Mouse (Mus musculus) fibroblast of lung, adult 2 months (primary cell): Measurements from ENCODE around the gene Epha4.

Source experiments
- DNase-seq: peaks from one replicate; pipeline ENCODE4 v3.0.0-alpha.2; 2011; ENCODE audit warnings: low read depth

Epha4 gene

DNA sequence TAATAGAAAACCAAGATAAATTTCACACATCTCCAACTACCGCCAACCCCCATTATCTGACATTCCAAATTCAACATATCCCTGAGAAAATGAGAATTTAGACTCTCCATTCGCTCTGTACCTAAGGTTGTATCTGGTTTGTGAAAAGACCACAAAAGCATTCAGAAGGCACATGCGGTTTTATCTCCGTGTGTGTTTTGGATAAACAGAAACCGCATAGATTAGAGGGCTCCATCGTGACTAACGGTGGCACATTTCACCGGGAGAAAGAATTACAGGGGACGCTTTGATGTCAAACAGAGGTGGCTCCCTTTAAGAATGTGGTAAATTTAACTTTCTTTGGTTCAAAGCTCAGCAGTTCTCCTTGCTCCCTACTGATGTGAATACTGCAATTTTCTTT, 107.5 kb downstream of the Epha4 start:
- DNase-seq = no peak

DNA sequence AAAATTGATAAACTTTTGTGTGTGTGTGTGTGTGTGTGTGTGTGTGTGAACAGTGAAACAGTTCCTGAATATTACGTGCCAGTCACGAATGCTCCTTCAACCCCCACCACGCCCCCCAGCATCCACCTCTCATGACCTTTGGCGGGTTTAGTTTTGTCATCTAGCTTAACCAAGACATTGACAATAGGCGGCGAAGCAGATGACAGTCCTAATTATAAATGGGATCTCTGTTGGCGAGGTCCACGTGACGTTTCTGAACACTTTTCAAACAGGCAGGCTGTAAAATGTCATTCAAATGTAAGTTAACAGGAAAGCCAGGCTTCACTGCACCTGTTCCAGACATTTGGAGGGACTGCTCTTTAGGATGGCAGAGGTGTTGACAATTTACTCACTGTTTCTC, 108.3 kb downstream of the Epha4 start:
- DNase-seq = no peak

DNA sequence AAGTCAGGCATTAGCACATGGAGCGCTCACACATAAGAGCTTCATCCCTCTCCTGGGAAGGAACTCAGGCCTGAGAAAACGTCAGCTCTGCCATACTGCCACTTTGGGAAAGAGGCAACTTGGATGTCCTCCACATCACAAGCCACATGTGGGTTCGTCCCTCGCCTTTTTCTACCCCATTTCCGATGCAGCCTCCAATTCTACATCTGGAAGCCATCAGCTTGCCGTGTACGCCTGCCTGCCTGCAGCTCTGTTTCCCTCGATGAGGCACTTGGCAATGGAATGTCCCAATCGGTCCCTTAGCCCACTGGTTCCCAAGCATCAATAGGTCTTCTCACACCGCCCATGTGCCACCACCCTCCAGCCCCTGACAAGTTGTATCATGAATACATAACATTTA, 110.4 kb downstream of the Epha4 start:
- DNase-seq = no peak

DNA sequence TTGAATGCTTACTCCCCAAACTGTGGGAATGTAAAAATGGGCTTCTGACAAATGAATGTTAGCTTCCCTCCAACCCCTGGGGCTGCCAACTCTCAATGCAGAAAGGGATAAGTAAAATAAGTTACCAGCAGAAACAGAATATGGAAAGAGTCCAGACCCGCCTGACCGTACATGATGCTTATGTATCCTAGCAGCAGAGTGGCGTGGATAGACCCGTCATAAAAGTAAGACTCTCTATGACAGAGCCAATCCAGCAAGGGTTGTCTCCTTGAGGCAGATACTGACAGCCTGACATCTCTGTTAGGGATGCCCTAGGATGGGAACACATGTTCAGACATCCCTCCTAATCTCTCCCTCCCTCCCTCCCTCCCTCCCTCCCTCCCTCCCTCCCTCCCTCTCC, 111.9 kb downstream of the Epha4 start:
- DNase-seq = no peak

DNA sequence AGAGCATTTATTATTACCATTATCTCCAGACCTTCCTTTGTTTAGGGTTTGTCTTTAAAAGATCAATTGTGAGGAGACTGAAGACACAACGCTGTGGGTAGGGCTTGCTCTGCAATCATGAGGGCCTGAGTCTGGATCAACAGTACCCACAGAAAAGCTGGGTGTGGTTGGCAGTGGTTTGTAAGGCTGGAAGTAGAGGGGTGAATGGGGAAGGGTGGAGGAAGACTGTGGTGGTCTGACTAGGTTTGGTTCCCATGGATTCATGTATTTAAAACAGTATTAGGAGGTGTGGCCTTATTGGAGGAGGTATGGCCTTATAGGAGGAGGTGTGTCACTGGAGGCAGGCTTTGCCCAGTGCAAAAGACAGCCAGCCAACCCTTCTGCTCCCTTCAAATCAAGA, 113.4 kb downstream of the Epha4 start:
- DNase-seq = no peak

DNA sequence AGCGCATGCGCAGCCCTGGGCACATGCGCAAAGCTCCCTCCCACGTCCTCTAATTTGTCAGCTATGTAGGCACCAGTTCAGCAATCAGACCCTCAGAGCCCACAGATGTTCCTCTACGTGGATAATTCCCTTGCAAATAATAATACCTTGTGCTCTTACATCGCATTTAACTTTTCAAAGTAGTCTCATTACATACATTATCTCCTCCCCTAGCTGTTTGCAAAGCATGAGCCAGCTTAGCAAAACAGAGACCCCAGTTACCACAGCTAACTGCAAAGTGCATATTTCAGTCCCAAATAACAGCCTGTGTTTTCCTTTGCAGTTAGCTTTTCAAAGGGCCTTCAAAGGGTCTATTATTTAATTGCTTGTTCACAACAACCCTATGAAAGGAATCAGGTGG, 123.3 kb downstream of the Epha4 start:
- DNase-seq = no peak

DNA sequence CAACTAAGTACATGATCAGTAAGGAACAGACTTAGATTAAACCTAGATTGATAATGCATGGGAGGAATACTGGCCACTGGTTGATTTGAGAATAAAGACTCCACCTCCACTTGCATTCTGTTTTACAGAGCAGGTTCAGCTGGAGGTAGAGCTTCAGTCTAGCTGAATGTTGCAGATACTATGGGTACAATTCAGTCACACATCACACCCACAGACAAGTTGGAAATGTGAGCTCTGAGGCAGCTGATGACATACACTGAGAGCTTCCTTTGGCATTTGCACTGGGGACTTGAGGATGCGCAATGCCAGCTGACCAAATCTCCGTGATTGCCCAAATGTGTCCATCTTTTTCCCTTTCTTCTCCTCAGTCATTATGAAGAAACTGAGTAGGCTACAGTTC, 125.8 kb downstream of the Epha4 start:
- no peak for DNase-seq

DNA sequence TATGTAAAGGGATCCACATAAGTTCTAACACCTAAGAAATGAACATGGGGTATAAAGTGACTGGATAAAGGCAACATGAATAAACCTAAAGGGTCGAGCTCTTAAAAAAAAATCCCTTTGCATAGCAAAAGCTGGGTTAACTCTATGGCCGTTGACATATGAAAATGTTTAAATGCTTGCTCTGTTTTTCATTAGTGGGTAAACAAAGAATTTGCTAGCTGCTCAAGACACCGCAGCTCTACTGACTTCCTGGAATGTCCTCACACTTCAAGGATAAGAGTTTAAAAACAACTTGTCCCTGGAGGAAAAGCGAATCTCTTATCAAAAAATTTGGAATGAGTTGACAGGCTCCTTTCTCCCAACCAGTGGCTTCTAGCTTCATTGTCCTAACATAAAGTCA, 126.3 kb downstream of the Epha4 start:
- no peak for DNase-seq

DNA sequence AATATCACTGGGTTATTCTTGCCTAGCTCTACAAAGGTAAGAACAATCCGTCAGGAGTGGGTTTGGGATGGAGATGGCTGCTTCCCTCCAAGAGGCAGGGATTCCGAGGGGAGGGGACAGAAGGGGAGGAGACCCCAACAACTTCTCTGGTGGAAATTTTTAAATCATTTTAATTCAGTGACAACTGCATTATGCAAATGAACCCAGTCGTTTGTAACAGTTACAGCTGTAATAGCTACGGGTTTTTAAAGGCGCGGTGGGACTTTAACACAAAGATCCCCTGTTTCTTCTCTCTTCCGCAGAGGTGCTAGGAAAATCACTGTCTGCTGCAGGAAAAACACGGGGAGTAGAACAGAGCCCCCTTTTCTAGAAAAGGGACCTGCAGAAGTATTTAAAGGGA, 129.3 kb downstream of the Epha4 start:
- DNase-seq = no peak

DNA sequence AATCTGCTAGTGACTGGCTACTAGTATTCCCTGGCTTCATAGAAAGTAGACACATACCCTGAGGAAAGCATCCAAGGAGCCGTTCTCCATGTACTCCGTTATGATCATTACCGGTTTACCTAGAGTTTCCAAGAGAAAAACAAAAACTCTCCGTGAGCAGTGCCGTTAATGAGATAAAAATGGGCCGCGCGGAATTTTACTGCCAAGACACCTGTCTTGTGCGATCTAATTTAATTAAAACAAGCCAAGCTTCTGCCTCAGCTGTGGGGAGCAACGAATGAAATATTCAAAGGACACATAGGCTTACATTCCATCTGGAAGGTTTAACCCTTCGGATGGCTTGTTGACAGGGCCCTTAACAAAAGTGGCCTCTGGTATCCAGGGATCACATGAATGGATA, 131.4 kb downstream of the Epha4 start:
- DNase-seq = no peak

DNA sequence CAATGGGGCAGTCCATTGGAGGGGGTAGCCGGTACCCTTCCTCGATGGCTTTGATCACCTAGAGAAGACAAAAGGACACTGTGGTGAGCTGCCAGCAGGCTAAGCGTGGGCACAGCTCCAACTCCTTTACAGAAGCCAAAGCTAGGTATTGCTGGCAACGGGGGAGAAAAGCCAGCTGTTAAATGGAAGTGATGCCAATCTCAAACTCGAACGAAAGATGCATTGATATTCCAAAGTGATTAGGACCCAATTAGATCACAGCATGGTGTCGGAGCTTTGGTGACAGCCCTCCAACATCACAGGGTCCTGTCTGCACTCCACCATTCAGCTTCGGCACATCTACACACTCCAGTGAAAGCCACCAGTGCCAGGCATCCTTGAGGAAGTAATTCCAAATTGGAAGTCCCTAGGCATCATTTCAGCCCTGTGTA, 137.3 kb downstream of the Epha4 start:
- no peak for DNase-seq

DNA sequence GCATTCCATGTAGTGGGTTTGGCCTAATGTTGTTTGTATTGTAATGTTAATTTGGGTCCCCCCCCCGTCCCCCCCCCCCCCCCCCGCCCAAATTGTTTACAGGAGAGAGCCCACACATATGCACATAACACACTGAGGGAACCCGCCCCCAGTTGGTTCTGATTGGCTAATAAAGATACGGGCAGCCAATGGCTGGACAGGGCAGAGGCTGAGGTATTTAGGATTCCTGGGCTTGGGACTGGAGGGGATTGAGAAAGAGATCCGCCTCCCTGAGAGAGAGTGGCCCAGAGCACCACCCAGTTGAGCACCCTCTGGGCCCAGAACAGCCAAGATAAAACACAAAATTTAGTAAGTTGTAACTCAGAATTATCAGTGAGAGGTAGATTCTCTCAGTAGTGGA, 140.8 kb downstream of the Epha4 start:
- no peak for DNase-seq

DNA sequence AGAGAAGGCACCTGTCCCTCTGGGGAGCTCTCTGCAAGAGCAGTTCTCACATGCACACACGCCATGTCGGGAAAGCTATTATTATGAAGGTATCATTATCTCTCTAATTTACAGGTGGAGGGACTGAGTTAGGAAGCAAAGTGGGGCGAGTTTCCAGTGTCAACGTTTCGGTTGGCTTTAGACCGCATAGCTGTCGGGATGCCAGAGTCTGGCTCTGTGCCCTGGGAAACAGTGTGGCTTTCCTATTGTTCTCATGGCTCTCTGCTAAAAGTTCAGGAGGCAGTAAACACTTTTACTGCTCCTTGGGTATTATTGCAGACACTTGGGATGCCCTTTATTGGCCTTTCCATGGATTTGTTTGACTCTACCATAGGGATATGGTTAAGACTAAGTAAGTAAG, 144.0 kb downstream of the Epha4 start:
- no peak for DNase-seq

DNA sequence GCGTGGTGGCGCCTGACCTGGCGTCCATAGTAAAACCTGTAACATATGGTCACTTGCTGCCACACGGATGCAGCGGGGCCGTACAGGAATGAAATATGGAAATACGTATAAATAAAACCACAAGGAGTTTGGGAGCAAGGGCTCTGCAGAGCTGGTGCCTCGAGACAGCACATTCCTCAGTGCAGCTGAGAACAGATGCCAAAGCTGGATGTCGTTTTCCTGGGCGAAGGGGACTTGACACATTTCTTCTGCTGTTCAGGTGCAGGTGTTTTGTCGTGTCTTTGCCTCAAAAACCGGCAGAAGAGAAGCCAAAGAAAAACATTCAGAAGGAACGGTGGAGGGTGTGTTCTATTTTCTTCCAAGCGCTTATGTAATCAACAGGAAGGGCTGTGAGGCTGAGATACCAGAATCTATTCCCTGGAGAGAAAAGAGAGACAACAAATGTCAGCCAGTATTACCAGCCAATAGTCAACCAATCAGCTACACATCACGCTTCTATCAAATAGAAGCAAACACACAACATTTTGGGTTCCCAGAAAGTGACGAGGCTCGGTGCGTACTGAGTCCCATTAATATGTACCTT, 145.5 kb downstream of the Epha4 start:
- no peak for DNase-seq

DNA sequence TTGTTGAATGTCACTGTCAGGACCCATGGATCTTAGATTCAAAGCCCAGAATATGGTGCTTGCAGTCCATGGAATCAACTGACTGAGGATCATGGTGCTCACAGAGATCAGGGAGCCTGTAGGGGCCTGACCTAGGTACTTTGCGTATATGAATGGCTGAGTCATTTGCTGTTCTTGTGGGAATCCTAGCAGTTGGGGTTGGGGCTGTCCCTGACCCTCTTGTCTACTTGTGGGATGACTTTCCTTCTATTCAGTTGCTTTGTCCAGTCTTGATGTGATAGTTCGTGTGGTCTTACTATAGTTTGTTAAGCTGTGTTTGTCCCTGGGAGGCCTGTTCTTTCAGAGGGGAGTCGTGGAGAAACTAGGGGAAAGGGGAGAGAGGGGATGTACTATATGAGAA, 149.0 kb downstream of the Epha4 start:
- DNase-seq = no peak

DNA sequence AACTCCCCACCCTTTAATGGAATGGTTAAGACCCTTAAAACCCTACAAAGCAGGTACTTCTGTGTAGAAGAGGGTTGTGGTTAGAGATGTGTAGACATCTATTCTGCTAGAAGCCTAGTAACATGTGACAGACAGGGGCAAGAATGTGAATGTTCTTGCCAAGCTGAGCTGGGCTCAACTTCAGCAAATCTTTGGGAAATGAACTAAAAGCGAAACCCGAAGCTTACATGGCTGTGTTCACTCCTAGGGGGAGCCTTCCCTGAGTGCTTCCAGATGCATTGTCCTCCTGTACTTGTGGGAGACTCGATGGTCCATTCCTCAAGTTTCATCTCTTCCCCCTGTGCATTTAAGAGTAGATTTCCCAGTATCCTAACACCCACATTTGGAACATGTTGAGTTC, 150.3 kb downstream of the Epha4 start:
- peak; percentile 46 for DNase-seq

DNA sequence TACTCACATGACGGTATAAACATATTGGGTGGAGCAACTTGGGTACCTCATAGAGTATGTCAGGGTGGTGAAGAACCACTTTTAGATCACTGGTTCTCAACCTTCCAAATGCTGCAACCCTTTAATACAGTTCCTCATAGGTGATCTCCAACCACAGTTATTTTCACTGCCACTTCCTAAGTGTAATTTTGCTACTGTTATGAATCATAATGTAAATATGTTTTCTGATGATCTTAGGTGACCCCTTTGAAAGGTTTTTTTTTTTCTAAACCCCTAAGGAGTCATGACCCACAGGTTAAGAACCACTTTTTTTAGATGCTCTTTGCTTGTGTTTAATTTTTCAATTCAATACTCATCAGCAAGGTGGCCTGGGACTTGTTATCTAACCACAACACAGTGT, 151.0 kb downstream of the Epha4 start:
- no peak for DNase-seq

DNA sequence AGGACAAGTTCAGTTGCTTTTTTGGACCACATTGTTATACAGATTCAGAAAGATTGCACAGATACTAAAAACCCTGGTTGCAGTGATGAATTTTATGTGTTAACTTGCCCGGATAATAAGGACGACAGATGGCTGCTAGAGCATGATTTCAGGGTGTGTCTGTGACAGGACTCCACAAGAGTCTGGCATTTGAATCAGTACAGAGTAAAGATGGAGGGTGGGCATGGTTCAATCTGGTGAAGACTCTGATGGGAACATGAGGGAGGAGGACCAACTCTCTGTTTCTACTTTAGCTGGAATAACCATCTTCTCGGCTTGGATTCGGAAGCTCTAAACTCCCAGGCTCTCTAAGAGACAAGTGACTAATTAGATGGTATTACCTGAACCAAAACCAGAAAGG, 168.4 kb downstream of the Epha4 start:
- no peak for DNase-seq

DNA sequence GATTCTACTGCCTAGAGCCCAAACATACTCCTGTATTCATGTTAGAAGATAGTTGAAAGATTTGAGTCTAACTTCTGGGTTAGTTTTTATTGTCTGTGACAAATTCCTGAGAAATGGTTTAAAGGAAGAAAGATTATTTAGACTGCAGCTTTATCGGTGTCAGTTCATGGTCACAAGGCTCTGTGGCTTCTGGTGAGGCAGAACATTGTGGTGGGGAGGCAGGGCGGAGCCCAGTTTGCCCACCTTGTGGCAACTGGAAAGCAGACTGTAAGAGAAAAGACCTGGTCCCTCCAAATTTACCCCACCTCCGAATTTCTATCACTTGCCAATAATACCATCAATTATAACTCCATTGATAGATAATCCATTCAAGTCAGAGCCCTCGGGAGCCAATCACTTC, 171.1 kb downstream of the Epha4 start:
- DNase-seq = no peak

DNA sequence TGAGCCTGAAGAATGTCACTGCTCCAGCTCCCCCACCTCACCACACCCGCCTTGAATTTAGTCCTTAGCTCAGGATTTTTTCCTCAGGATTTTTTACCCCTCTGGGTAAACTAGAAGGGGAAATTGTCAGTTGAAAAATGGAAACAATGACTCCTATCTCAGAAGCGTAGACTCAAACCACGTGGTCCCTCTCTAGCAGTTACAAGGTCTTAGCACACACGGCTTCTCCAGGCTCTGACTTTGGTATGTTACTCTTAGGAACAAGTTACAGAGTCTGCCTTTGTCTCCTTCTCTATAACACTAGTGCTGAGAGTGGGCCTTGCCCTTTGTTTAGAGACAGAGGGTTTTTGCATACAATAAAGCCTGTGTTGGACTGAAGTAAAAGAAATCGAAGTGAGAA, 175.2 kb downstream of the Epha4 start:
- no peak for DNase-seq

DNA sequence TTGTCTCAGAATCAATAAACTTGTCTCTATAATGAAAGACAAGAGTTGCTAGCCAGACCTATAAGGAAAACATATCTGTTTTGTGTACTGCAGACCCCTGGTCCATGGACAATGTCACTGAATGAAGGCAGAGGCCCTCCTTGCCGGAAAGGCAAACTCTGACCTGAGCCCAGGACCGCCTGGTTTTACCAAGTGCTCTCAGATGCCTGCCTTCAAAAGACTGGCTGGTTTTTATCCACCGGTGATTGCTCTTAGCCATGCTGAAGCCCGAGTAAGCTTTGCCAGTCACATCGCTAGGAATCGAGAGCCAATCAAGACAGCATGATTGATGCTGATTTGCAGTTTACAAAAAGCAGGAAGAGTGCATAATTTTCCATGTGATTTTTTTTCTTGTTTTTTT, 176.5 kb downstream of the Epha4 start:
- DNase-seq = no peak

DNA sequence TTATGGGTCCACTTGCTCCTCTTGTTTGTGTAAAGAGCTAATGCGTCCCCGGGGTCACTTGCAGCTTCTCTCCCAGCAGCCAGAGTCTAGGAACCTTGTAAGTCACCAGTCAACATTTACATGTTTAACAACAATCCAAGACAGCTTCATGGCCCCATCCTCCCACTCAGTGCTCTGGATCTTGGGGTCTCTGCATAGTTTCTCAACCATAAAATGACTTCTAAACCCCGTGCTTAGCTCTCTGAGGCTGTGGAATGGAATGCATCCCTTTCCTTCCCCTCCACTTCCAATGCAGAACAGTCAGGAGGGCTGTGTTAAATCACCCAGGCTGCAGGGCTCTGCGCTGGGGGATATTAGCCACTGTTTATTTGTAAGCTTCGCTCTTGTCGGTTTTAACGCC, 178.0 kb downstream of the Epha4 start:
- DNase-seq = no peak

DNA sequence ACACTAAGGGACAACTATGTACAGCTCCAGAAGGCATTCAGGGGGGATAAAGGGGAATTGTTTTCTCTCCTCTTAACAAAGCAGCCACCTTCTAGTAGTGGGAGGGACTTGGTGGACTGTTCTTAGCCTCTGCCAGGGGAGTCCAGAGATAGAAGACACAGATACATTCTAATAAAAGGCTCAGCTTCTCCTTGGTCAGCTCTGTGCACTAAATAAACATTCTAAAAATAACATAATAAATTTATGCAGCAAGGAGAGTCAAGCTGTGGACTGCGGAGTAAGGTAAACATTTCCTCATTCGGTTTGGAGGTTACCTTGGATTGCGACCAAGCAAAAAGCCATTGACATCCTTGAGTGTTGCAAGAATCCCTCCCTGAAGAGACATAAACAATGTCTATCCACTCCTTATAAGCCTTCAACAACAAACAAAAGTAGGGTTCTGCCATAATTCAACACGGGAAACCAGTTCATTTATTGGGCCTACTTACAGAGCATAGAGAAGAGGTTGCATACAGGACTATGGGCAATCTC, 196.2 kb downstream of the Epha4 start:
- DNase-seq = no peak
